Mouse (Mus musculus): ENCODE data around the gene C1qbp. TPM values are rescaled to one million over a fixed set of nuclear protein-coding genes. Genes with fewer than 3 reads are reported as not detected.

Gene C1qbp
- total RNA-seq, 2 experiments from 2014 or later: 202 to 214 TPM

Other genes starting within 250 kb of the C1qbp start
- gene Zfp3, start 218.8 kb downstream of the C1qbp start, total RNA-seq (2021): 1 to 10 TPM; 8.3 to 8.7 TPM
- gene Scimp, start 170.4 kb downstream of the C1qbp start, total RNA-seq (2021): under 1 TPM; 0.29 to 0.55 TPM
- 10 to 100 TPM; 32.8 to 34.8 TPM for gene Rabep1, start 138.2 kb downstream of the C1qbp start, total RNA-seq (2021)
- gene Nup88, start 13.1 kb downstream of the C1qbp start, total RNA-seq (2021): 10 to 100 TPM; 46.8 to 49.6 TPM
- gene Rpain, start 12.8 kb downstream of the C1qbp start, total RNA-seq (2021): 10 to 100 TPM; 17.4 to 18.1 TPM
- gene Dhx33, start 21.4 kb upstream of the C1qbp start, total RNA-seq (2021): 10 to 100 TPM; 10.7 to 11.6 TPM
- 10 to 100 TPM in 1 of 2 experiments, 1 to 10 TPM in 1; 7.1 to 10.6 TPM for gene Mis12, start 36.6 kb upstream of the C1qbp start, total RNA-seq (2021)
- gene Derl2, start 36.8 kb upstream of the C1qbp start, total RNA-seq (2021): 10 to 100 TPM; 24.8 to 26.5 TPM
- under 1 TPM; 0.76 to 0.86 TPM for gene 6330403K07Rik, start 50.5 kb upstream of the C1qbp start, total RNA-seq (2021)
- gene Nlrp1a, start 161.7 kb upstream of the C1qbp start, total RNA-seq (2021): 1 to 10 TPM; 1.1 to 1.4 TPM
- under 1 TPM; 0.12 to 0.17 TPM for gene Nlrp1b, start 247.7 kb upstream of the C1qbp start, total RNA-seq (2021)